Mouse (Mus musculus): ENCODE data around the gene Abhd4. TPM values are rescaled to one million over a fixed set of nuclear protein-coding genes. Genes with fewer than 3 reads are reported as not detected.

The Abhd4 gene
- total and polyA plus RNA-seq, 2 experiments from 2014 or later = 76.9 to 126 TPM

DNA sequence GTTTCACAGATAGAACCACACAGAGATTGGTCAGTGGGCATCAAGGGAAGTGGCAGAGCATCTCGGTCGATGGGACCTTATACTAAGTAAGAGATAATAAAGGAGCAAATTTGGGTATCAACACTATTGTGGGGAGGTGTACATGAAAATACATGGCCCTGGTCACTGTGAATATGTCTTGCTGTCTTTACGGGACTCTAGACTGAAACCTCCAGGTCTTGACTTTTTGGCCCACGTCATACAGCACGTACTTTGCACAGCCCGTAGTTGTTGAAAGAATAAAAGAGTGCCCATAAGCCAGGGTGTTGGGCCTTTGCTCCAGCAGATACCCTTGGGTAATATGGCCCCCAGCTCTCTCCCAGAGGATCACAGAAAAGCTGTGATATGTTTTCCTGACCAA is 32.3 kb upstream of the Abhd4 start:
- TF ChIP-seq CTCF (IDR thresholded peaks at IDR 0.05; ENCODE audit: low read depth) = no peak
- WGBS = 97% methylated on average over 6 of the region's 6 CpGs
- H3K27ac ChIP-seq = no peak overlapping the region
- DNase-seq (ENCODE audit: low spot score) (no peak), ATAC-seq (no peak)
- H3K27me3 ChIP-seq (ENCODE audit: insufficient read depth, low read length) = no peaks in the 10 kb centered on the region
- no peak overlapping the region for H3K4me2 ChIP-seq (ENCODE audit: low read depth, low read length)
- H3K9me3 ChIP-seq (ENCODE audit: low read length) = no peaks in the 10 kb centered on the region
- no peaks in the 10 kb centered on the region for H3K36me3 ChIP-seq (ENCODE audit: insufficient read depth, low read length)
- H3K4me3 ChIP-seq (ENCODE audit: low read length) = no peak overlapping the region
- no peak overlapping the region for H3K9ac ChIP-seq (replicated peaks; ENCODE audit: low read length)
- 0 out of 2 replicates have a peak, but pooled peaks cover 6% of the 10 kb centered on the region for H3K4me1 ChIP-seq (ENCODE audit: insufficient read depth, low read length)

DNA sequence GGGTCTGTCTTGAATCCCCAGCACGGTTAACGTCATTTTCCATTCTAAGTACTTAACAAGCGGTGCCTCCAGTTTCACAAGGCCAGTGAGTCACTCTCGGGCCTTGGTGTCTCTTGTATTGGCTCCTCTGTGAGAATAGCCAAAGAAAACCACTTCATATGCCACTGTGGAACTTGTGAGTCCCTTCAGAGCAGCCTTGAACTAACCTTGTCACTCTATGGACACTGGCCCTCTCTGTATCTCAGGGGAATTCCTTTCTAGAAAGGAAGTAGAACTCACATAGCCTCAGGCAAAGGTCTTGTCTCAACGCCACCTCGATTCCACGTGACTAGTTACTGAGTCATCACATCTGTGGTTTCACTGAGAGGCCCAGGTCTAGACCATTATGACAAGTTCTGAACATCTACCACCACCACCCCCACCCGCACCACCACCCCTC is 31.7 kb upstream of the Abhd4 start:
- Histone ChIP-seq H3K9ac (replicated peaks; ENCODE audit: low read length) (no peak overlapping the region), H3K27me3 (ENCODE audit: insufficient read depth, low read length) (no peaks in the 10 kb centered on the region), H3K4me2 (ENCODE audit: low read depth, low read length) (no peak overlapping the region), H3K9me3 (ENCODE audit: low read length) (no peaks in the 10 kb centered on the region), H3K36me3 (ENCODE audit: insufficient read depth, low read length) (no peaks in the 10 kb centered on the region), H3K4me1 (ENCODE audit: insufficient read depth, low read length) (0 out of 2 replicates have a peak, but pooled peaks cover 6% of the 10 kb centered on the region), H3K27ac (no peak overlapping the region), H3K4me3 (ENCODE audit: low read length) (no peak overlapping the region)
- no peak for TF ChIP-seq CTCF (IDR thresholded peaks at IDR 0.05; ENCODE audit: low read depth)
- WGBS = 91% methylated on average over 8 of the region's 8 CpGs
- DNase-seq (ENCODE audit: low spot score) (no peak), ATAC-seq (no peak)

DNA sequence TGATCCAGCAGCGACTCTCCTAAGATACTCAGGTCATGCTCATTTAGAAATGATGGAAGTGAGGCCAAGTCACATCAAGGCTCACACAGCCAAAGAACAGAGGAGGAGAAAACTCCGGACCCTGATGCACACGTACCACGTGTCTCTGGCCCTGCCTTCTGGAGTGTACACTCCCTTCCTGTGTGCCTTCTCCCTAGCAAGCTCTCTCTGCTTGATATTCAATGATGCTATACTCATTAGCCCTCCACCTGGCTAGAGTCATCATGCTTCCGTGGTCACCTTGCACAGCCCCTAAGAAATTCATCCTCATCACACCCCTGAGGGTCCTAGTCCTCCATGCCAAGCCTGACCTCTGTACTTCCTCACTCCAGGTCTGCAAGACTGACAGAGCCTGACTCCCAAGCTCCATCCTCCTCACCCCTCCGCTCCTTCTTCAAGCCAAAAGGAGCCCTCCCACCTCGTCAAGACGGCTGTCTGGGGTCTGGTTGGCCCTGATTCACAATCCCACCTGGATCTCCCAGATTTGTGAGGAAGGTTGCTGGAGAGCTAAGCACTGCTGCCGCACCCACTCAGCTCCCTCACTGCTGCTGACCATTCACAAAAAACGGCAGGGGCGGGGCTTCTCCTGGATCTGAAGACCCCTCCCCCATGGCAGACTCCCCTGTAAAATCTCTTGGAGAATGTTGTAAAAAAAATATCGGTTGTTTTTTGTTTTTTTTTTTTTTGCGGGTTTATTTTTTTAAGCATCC is 30.5 kb upstream of the Abhd4 start:
- no peaks in the 10 kb centered on the region for H3K36me3 ChIP-seq (ENCODE audit: insufficient read depth, low read length)
- 0 out of 2 replicates have a peak, but pooled peaks cover 6% of the 10 kb centered on the region for H3K4me1 ChIP-seq (ENCODE audit: insufficient read depth, low read length)
- no peak overlapping the region for H3K4me2 ChIP-seq (ENCODE audit: low read depth, low read length)
- no peak for DNase-seq (ENCODE audit: low spot score)
- WGBS = 59% methylated on average over 13 of the region's 13 CpGs
- H3K9ac ChIP-seq (replicated peaks; ENCODE audit: low read length) = no peak overlapping the region
- no peak for ATAC-seq
- TF ChIP-seq CTCF (IDR thresholded peaks at IDR 0.05; ENCODE audit: low read depth) = no peak
- no peaks in the 10 kb centered on the region for H3K27me3 ChIP-seq (ENCODE audit: insufficient read depth, low read length)
- no peak overlapping the region for H3K27ac ChIP-seq
- no peaks in the 10 kb centered on the region for H3K9me3 ChIP-seq (ENCODE audit: low read length)
- H3K4me3 ChIP-seq (ENCODE audit: low read length) = no peak overlapping the region

DNA sequence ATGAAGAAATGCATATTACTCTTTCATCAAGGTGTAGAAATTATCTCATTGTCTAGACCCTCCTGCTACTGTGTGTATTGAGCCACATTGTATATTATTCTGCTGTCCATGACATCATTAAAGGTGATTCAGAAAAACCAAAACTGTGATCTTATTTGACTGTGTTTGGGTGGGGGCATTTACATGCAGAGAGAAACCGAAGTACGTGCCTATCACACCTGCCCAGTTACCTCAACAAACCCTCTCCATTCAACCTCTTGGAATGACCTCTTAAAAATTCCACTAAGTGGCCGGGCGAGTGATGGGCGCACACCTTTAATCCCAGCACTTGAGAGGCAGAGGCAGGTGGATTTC is 29.9 kb upstream of the Abhd4 start:
- no peak overlapping the region for H3K4me2 ChIP-seq (ENCODE audit: low read depth, low read length)
- H3K9ac ChIP-seq (replicated peaks; ENCODE audit: low read length) = no peak overlapping the region
- no peaks in the 10 kb centered on the region for H3K36me3 ChIP-seq (ENCODE audit: insufficient read depth, low read length)
- no peak for TF ChIP-seq CTCF (IDR thresholded peaks at IDR 0.05; ENCODE audit: low read depth)
- H3K4me3 ChIP-seq (ENCODE audit: low read length) = no peak overlapping the region
- H3K27ac ChIP-seq = no peak overlapping the region
- H3K27me3 ChIP-seq (ENCODE audit: insufficient read depth, low read length) = no peaks in the 10 kb centered on the region
- ATAC-seq (no peak), DNase-seq (ENCODE audit: low spot score) (no peak)
- no peaks in the 10 kb centered on the region for H3K9me3 ChIP-seq (ENCODE audit: low read length)
- peaks cover 7% of the 10 kb centered on the region; the same call in 1 of the 2 replicates for H3K4me1 ChIP-seq (ENCODE audit: insufficient read depth, low read length)
- WGBS = 95% methylated on average over 5 of the region's 5 CpGs

DNA sequence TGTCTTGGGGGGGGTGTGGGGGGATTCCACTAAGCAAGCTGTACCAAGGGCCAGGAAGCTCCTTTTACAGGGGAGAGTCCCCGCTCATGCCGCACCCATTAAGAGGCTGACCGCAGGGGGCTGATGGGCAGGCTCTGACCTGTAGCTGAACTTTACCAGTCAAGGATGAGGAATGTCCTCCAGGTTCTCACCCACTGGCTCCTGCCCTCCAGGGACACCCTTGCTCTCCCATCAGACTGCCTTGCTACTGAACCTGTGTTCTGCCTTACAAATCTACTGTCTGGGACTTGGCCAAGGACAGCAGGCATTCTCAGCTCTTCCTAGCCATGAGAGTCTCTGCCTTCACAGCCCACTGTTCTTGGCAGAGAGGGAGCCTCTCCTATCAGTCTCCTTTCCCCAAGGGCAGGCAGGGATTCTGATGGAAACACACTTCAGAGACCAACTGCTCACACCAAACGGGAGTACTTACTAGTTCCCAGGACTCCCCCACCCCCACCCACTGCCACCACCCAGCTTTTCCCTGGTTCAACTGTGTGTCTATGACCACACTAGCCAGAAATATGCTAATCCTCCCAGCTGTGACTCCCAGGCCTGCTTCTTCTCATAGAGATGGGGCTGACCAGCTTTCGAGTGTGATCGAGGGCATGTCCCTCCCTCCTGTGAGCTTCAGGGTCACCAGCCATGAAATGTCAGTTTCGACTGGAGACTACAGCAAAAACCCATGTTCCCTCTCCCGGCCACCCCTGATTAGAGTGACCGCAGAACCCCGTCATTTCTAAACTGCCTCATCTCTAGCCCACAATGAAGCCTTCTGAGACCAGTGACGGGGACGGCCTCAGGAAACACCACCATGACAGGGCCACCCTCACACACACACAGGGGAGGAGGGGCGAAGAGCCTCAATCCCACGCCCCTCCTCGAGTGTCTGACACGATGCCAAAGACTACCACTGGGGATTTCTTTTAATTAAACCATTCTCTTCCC is 29.2 kb upstream of the Abhd4 start:
- Histone ChIP-seq H3K4me2 (ENCODE audit: low read depth, low read length) (no peak overlapping the region), H3K9ac (replicated peaks; ENCODE audit: low read length) (no peak overlapping the region), H3K4me1 (ENCODE audit: insufficient read depth, low read length) (peaks cover 11% of the 10 kb centered on the region; the same call in 1 of the 2 replicates), H3K27ac (peak overlapping the region; percentile 22; the same call in 1 of the 2 replicates), H3K27me3 (ENCODE audit: insufficient read depth, low read length) (no peaks in the 10 kb centered on the region), H3K9me3 (ENCODE audit: low read length) (no peaks in the 10 kb centered on the region), H3K36me3 (ENCODE audit: insufficient read depth, low read length) (no peaks in the 10 kb centered on the region), H3K4me3 (ENCODE audit: low read length) (no peak overlapping the region)
- 41% methylated on average over 16 of the region's 16 CpGs for WGBS
- no peak for TF ChIP-seq CTCF (IDR thresholded peaks at IDR 0.05; ENCODE audit: low read depth)
- DNase-seq (ENCODE audit: low spot score) = peak; percentile 51
- ATAC-seq = 0 out of 2 replicates have a peak, but pooled peaks have one; percentile 8

DNA sequence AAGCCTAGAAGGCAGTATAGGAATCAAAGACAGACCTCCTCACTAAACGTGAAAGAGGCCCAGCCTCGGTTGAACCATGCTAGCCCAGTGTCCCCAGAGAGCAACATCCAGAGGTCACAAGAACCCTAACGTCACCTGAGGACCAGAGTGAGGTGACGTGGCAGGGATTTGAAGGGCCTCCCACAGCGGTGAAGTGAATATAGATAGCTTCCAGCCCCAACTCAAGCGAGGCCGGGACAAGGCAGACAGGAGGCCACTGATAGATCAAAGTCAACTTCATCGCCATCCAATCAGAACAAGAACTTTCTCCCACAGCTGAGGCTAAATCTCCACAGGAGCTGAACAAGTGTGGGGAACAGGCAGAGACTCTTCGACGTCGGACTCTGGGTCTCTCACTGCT is 28.3 kb upstream of the Abhd4 start:
- Histone ChIP-seq H3K27ac (no peak overlapping the region), H3K4me2 (ENCODE audit: low read depth, low read length) (no peak overlapping the region), H3K27me3 (ENCODE audit: insufficient read depth, low read length) (no peaks in the 10 kb centered on the region), H3K4me1 (ENCODE audit: insufficient read depth, low read length) (peaks cover 11% of the 10 kb centered on the region; the same call in 1 of the 2 replicates), H3K4me3 (ENCODE audit: low read length) (no peak overlapping the region), H3K36me3 (ENCODE audit: insufficient read depth, low read length) (no peaks in the 10 kb centered on the region), H3K9me3 (ENCODE audit: low read length) (no peaks in the 10 kb centered on the region), H3K9ac (replicated peaks; ENCODE audit: low read length) (no peak overlapping the region)
- no peak for ATAC-seq
- no peak for TF ChIP-seq CTCF (IDR thresholded peaks at IDR 0.05; ENCODE audit: low read depth)
- no peak for DNase-seq (ENCODE audit: low spot score)
- 78% methylated on average over 11 of the region's 11 CpGs for WGBS
